Mouse (Mus musculus) forebrain, embryonic 12.5 days (tissue): ENCODE measurements at regions not wholly inside any gene's neighbourhood (a gene's known extent, or its start where the extent isn't known, plus 50 kb on each side); places are given as distances from the start of the nearest gene placed in this dataset.

Experiments used
- ATAC-seq: fragments of 200-750 bp; cut with Nextera tagmentation; 2 replicates; pipeline ENCODE4 v1.8.0; 2017; ENCODE audit warnings: moderate TSS enrichment; ENCODE audit not compliant: low FRiP score
- H3K27ac ChIP-seq: fragments of 300-500 bp; sonication (generic); 2 replicates; pipeline ENCODE4 v1.5.1; 2016; ENCODE audit warnings: mild to moderate bottlenecking
- H3K27me3 ChIP-seq: fragments of 300-500 bp; sonication (generic); 2 replicates; pipeline ENCODE4 v1.6.1; 2016; ENCODE audit warnings: mild to moderate bottlenecking
- H3K36me3 ChIP-seq: fragments of 300-500 bp; sonication (generic); replicated peaks from 2 replicates; pipeline ENCODE4 v1.6.1; 2016; ENCODE audit warnings: mild to moderate bottlenecking
- H3K4me1 ChIP-seq: fragments of 300-500 bp; sonication (generic); 2 replicates; pipeline ENCODE4 v1.6.1; 2016
- H3K4me2 ChIP-seq: fragments of 300-500 bp; sonication (generic); 2 replicates; pipeline ENCODE4 v1.6.1; 2016; ENCODE audit warnings: mild to moderate bottlenecking, moderate library complexity
- H3K4me3 ChIP-seq: fragments of 300-500 bp; sonication (generic); replicated peaks from 2 replicates; pipeline ENCODE4 v1.5.1; 2016; ENCODE audit warnings: mild to moderate bottlenecking
- H3K9ac ChIP-seq: fragments of 300-500 bp; sonication (generic); 2 replicates; pipeline ENCODE4 v1.6.1; 2016; ENCODE audit warnings: mild to moderate bottlenecking
- H3K9me3 ChIP-seq: fragments of 300-500 bp; sonication (generic); 2 replicates; pipeline ENCODE4 v1.6.1; 2016
- WGBS: fragments of 180-500 bp; shearing (Covaris S2); methylation state at CpG from one replicate; pipeline ENCODE4 v1.1.7; 2016; 5-methylcytosine and 5-hydroxymethylcytosine counted together

DNA sequence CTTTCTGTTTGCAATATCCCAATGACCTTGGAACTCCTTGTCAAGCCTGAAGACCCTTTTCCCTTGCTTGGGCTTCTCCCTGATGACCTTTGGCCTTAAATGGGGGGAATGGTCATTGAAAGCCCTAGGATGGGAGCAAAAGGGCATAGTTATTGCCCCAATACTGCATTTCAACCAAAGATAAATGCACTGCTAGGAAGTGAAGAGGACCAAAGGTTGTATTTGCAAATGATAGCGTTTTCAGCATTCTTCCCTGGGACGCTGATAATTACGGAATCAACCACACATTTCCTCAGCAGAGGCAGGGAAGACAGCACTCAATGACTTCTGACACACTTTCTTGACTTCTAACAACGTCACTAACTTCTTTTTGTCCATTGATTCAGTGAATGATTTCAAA lies 158.1 kb upstream of the Egln3 start:
- Histone ChIP-seq H3K9ac (no peak overlapping the region), H3K9me3 (no peaks in the 10 kb centered on the region), H3K27me3 (no peaks in the 10 kb centered on the region), H3K4me1 (peaks cover 12% of the 10 kb centered on the region; the same call in 1 of the 2 replicates), H3K4me3 (no peak overlapping the region), H3K4me2 (no peak overlapping the region), H3K27ac (no peak overlapping the region), H3K36me3 (no peaks in the 10 kb centered on the region)
- 89% methylated on average over 4 of the region's 4 CpGs for WGBS
- no peak for ATAC-seq

DNA sequence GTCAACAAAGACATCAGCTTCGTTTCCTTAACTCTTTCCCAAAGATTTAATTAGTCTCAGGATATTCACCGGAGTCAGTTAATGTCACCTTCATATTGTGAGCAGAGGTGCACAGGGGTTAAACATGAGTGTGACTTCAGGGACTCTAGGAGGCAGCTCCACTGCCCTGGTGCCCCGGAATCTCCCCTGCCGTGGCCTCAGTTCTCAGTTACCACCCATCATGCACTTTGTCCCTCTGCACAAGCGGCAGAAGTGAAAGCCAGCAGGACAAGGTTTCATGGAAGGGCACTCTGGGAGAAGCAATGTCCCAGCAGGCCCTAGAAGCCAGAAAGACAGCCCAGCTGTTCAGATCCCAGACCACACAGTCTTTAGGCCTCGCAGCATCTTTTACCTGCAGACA lies 150.5 kb upstream of the Egln3 start:
- Histone ChIP-seq H3K27ac (no peak overlapping the region; the same call in 1 of the 2 replicates), H3K4me2 (no peak overlapping the region), H3K9ac (no peak overlapping the region), H3K36me3 (no peaks in the 10 kb centered on the region), H3K4me3 (no peak overlapping the region), H3K27me3 (no peaks in the 10 kb centered on the region), H3K4me1 (peaks cover 21% of the 10 kb centered on the region), H3K9me3 (no peaks in the 10 kb centered on the region)
- WGBS = 32% methylated on average over 6 of the region's 6 CpGs
- ATAC-seq = no peak

DNA sequence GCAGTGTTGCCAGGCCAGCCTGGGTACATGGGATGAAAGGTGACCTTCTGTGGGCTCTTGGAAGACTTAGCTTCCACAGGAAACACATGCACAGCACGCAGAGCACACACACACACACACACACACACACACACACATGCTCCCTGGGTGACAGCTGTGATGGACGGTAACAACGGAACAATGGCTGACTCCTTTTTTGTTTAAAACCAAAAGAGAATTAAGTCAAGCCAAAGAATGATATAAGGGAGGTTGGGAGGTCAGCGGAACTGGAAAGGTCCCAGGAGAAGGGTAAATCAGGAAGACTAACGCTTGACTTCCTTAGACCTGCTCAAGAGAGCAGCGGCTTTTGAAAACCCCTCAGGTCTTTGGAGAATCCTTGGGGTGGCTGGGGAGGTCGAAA lies 150.0 kb upstream of the Egln3 start:
- no peaks in the 10 kb centered on the region for H3K27me3 ChIP-seq
- no peak for ATAC-seq
- H3K27ac ChIP-seq = no peak overlapping the region; the same call in 1 of the 2 replicates
- H3K36me3 ChIP-seq = no peaks in the 10 kb centered on the region
- H3K4me2 ChIP-seq = no peak overlapping the region
- H3K4me3 ChIP-seq = no peak overlapping the region
- WGBS = 53% methylated on average over 7 of the region's 7 CpGs
- peaks cover 21% of the 10 kb centered on the region for H3K4me1 ChIP-seq
- no peaks in the 10 kb centered on the region for H3K9me3 ChIP-seq
- H3K9ac ChIP-seq = no peak overlapping the region

DNA sequence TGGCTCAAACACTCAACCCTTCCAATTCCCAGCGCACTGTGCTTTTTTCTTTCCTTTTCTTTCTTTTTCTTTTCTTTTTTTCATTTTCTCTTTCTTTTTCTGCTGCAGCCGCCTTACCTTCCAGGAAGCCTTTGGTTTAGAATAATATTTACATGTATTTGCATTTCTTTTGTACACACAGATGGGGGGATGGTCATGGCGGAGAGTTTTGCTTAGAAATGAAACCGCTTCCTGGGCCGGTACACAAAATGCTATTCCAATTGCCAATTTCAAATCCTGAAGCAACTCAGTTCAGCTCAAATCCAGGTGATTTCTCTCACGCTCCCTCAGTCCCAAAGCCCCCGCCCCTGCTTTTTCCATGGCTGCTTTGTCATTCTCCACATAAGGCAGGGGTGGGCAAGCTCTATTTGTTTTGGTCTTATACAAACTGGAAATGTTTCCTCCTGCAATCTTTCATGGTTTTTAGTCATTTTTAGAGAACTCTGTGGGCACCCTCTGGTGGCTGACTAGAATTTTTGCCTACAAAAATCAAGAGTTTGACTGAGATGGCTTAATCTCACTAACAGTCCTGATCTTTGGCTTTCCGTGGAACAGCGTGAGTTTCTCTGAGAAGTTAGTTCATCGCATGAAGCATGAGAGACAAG lies 149.4 kb upstream of the Egln3 start:
- H3K9me3 ChIP-seq = no peaks in the 10 kb centered on the region
- ATAC-seq = no peak

DNA sequence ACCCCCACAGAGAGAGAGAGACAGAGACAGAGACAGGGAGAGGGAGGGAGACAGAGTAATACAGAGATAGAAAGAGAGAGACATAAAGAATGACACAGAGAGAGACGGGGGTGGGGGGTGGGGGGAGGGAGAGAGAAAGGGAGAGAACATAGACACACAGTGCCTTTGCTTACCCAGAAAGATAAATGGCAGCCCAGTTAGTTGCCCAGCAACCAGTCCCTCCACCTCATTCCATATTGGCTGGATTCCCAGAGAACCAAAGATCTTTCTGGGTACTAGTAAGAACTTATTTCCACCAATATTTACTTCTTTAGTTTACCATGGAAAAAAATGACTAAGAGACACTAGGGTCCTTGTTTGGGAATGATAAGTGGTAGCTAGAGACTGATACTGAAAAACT lies 146.6 kb upstream of the Egln3 start:
- Histone ChIP-seq H3K27me3 (no peaks in the 10 kb centered on the region), H3K27ac (no peak overlapping the region), H3K36me3 (no peaks in the 10 kb centered on the region), H3K4me2 (no peak overlapping the region), H3K4me1 (peaks cover 21% of the 10 kb centered on the region), H3K4me3 (no peak overlapping the region), H3K9ac (no peak overlapping the region), H3K9me3 (no peaks in the 10 kb centered on the region)
- 78% methylated on average over 1 of the region's 1 CpGs for WGBS
- ATAC-seq = no peak

More for the DNA sequence above, 149.4 kb upstream of the Egln3 start:
- no peaks in the 10 kb centered on the region for H3K36me3 ChIP-seq
- H3K27ac ChIP-seq = no peak overlapping the region
- H3K9ac ChIP-seq = no peak overlapping the region
- WGBS = 64% methylated on average over 10 of the region's 10 CpGs
- no peaks in the 10 kb centered on the region for H3K27me3 ChIP-seq
- H3K4me1 ChIP-seq = peaks cover 21% of the 10 kb centered on the region
- H3K4me3 ChIP-seq = no peak overlapping the region
- 0 out of 2 replicates have a peak overlapping the region, but pooled peaks have one; percentile 17 for H3K4me2 ChIP-seq

DNA sequence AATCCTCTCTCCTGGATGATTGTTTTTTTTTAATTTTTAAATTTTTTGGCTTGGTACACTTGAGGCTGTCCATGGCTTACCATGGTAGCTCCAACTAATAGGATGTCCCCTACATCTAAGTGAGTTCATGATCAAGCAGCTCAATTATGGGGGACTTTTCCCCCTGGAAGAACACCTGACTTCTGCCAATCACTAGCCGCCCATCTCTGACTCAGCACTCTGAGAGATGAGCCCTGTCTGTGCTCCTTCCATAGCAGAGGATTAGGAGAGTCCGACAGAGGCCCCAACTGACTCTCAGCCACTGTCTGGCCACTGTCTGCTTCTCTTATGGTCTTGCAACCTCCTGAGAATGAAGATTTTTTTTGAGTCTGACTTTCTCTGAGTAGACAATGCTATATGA lies 145.7 kb upstream of the Egln3 start:
- whole genome bisulfite sequencing = 61% methylated on average over 2 of the region's 2 CpGs
- Histone ChIP-seq H3K9ac (no peak overlapping the region), H3K27me3 (no peaks in the 10 kb centered on the region), H3K4me2 (no peak overlapping the region), H3K36me3 (no peaks in the 10 kb centered on the region), H3K4me1 (peaks cover 18% of the 10 kb centered on the region), H3K9me3 (no peaks in the 10 kb centered on the region), H3K4me3 (no peak overlapping the region), H3K27ac (no peak overlapping the region)
- ATAC-seq = no peak

DNA sequence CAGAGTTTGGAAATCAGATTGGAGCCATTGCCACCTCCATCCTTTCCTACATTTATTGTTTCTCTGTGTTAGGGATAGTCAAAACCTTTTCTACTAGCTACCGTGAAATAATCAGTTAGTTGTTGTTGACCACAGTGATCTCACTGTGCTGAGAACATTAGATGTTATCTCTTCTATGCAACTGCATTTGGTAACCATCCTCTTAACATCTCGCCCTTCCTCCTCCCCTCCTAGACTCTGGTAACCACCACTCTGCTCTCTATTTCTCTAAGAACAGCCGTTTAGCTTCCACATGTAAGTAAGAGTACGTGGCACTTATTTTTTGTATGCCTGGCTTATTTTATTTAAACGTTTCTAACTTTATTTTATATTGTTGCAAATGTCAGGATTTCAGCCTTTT lies 139.8 kb upstream of the Egln3 start:
- H3K36me3 ChIP-seq = no peaks in the 10 kb centered on the region
- H3K4me3 ChIP-seq = no peak overlapping the region
- no peaks in the 10 kb centered on the region for H3K4me1 ChIP-seq
- H3K27ac ChIP-seq = no peak overlapping the region
- H3K9me3 ChIP-seq = no peaks in the 10 kb centered on the region
- no peak overlapping the region for H3K4me2 ChIP-seq
- 88% methylated on average over 5 of the region's 5 CpGs for WGBS
- no peak for ATAC-seq
- H3K27me3 ChIP-seq = no peaks in the 10 kb centered on the region
- no peak overlapping the region for H3K9ac ChIP-seq

DNA sequence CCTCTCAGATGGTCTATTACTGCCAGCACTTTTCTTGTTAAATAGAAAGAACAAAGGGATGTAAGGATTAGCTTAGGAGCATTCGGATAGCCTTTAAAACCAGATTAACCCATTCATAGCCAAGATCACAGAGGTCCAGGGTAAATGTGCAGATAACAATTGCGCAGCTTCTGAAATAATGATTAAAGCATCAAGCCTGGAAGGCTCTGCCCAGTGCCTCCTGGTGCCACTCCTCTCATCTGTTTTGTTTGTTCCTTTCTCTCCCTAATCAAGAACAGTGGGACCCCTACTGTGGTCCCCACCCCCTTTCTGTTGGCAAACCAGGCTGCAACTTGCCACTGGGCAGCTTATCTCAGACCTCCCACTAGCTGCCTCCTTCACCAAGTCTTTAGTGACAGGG lies 131.8 kb upstream of the Egln3 start:
- Histone ChIP-seq H3K4me2 (peak overlapping the region; percentile 13; the same call in 1 of the 2 replicates), H3K27ac (peak overlapping the region; percentile 43; the same call in 1 of the 2 replicates), H3K9me3 (no peaks in the 10 kb centered on the region), H3K4me1 (peaks cover 21% of the 10 kb centered on the region), H3K4me3 (no peak overlapping the region), H3K9ac (no peak overlapping the region), H3K27me3 (no peaks in the 10 kb centered on the region), H3K36me3 (no peaks in the 10 kb centered on the region)
- 0% methylated on average over 2 of the region's 2 CpGs for WGBS
- no peak for ATAC-seq

DNA sequence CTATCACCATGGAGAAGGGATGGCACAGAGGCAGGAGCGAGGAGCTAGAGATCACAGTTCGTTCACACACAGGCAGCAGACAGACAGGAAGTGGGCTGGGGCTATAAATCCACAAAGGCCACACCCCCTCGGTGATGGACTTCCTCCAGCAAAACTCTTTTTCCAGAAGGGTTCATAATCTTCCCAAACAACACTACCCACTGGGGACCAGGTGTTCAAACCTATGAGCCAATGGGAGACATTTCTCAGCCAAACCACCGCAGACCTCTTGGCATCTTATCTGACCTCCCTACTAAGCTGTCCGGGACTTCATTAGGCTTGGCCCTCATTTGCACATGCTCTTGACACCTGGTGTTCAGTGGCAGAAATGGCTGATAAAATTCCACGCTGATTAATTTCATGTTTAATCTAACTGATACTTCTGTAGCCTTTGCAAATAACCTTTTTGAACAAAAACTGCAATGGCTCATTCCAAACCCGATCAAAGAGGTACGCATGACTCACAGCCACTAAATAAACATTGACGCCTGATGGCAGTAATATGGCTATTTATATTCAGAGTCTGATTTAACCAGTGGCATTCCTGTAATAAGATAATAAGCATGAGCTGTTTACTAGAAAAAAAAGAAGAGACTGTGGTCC lies 131.0 kb upstream of the Egln3 start:
- Histone ChIP-seq H3K9ac (no peak overlapping the region), H3K27ac (peak overlapping the region; percentile 26; the same call in 1 of the 2 replicates), H3K4me2 (no peak overlapping the region; the same call in 1 of the 2 replicates), H3K36me3 (no peaks in the 10 kb centered on the region), H3K4me1 (peaks cover 21% of the 10 kb centered on the region), H3K27me3 (no peaks in the 10 kb centered on the region), H3K9me3 (no peaks in the 10 kb centered on the region), H3K4me3 (no peak overlapping the region)
- 0 out of 2 replicates have a peak, but pooled peaks have one; percentile 41 for ATAC-seq
- WGBS = 44% methylated on average over 9 of the region's 9 CpGs

DNA sequence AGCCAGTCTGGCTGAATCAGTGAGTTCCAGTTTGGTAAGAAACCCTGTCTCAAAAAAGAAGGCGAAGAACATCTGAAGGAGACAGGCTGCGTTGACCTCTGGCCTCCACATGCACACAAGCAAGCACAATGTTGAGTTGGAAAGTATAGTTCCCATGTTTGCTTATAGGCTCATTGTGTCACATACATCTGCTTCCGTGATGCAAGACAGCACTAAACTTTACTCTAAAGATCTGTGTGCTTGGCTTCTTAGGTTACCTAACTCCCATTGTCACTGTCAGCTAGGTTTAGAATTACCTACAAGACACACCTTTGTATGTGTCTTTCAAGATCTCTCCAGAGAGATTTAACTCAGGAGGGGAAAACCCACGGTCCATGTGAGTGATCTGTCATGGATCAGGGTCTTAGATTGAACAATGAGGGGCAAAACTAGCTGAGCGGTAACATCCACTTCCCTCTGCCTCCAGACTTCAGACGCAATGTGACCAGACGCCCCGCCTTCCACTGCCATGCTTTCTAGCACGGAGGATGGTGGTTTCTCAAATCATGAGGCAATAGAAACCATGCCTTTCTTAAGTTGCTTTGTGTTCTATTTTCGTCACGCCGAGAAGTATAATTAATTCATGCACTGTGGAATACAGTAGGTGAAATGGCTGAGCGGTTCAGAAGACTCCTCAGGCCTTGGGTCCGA lies 130.1 kb upstream of the Egln3 start:
- no peak overlapping the region for H3K4me2 ChIP-seq
- H3K4me3 ChIP-seq = no peak overlapping the region
- ATAC-seq = no peak
- WGBS = 86% methylated on average over 14 of the region's 14 CpGs
- no peaks in the 10 kb centered on the region for H3K36me3 ChIP-seq
- no peaks in the 10 kb centered on the region for H3K27me3 ChIP-seq
- H3K4me1 ChIP-seq = peaks cover 21% of the 10 kb centered on the region
- H3K27ac ChIP-seq = 0 out of 2 replicates have a peak overlapping the region, but pooled peaks have one; percentile 26
- no peak overlapping the region for H3K9ac ChIP-seq
- H3K9me3 ChIP-seq = no peaks in the 10 kb centered on the region

DNA sequence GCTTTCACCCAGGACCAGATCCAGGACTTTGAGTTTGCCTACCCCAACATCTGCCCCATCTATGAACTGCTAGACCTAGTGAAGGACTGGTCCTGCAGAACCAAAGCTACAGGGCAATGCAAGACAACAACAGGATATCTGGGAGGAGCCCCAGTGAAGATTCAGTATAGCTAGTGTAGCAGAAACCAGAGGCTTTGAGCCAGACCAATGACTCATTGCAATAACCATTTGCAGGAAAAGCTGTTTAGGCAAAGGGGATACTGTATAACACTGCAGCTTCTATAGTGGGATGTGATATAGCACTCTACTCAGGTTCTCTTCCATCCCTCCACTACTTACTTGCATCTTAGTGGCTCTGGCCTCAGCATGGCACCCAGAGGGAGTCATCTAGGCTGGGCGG lies 123.8 kb upstream of the Egln3 start:
- no peaks in the 10 kb centered on the region for H3K36me3 ChIP-seq
- ATAC-seq = no peak
- 62% methylated on average over 1 of the region's 1 CpGs for WGBS

DNA sequence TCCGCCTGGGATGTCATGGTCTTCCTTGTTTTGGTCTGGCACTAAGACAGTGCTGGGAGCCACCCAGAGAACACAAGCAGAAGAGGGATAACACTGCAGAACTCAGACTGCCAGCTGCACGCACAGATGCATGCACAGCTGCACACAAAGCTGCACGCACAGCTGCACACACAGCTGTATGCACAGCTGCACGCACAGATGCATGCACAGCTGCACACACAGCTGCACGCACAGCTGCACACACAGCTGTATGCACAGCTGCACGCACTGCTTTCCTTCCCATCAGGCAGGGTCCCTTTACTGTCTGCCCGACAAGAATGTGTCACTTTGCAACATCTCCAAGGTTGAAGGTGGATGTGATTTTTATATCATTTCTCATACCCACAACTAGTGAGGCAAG lies 122.9 kb upstream of the Egln3 start:
- no peaks in the 10 kb centered on the region for H3K9me3 ChIP-seq

More for the DNA sequence above, 123.8 kb upstream of the Egln3 start:
- H3K9ac ChIP-seq = no peak overlapping the region
- no peak overlapping the region for H3K4me2 ChIP-seq
- H3K4me3 ChIP-seq = no peak overlapping the region
- H3K27ac ChIP-seq = no peak overlapping the region
- no peaks in the 10 kb centered on the region for H3K27me3 ChIP-seq
- H3K4me1 ChIP-seq = no peaks in the 10 kb centered on the region
- no peaks in the 10 kb centered on the region for H3K9me3 ChIP-seq

More for the DNA sequence above, 122.9 kb upstream of the Egln3 start:
- H3K4me2 ChIP-seq = no peak overlapping the region
- H3K9ac ChIP-seq = no peak overlapping the region
- no peak overlapping the region for H3K27ac ChIP-seq
- no peak overlapping the region for H3K4me3 ChIP-seq
- WGBS = 70% methylated on average over 7 of the region's 7 CpGs
- H3K36me3 ChIP-seq = no peaks in the 10 kb centered on the region
- ATAC-seq = no peak
- H3K4me1 ChIP-seq = no peaks in the 10 kb centered on the region
- H3K27me3 ChIP-seq = no peaks in the 10 kb centered on the region
